Mouse (Mus musculus) heart, adult 2 months (tissue): Measurements from ENCODE around the gene Arhgef28.

Source experiments
- CTCF ChIP-seq: fragments of 200-600 bp; IDR thresholded peaks from 2 replicates; pipeline ENCODE4 v1.8.1; 2022; ENCODE audit warnings: antibody characterized with exemption, mild to moderate bottlenecking, moderate library complexity
- EP300 ChIP-seq: fragments of 200-500 bp; IDR thresholded peaks from 2 replicates; pipeline ENCODE4 v1.6.1; 2011; ENCODE audit warnings: low read depth, low read length, control low read depth; ENCODE audit not compliant: insufficient read depth
- POLR2A ChIP-seq: fragments of 200-500 bp; IDR thresholded peaks from 2 replicates; pipeline ENCODE4 v1.6.1; 2011; ENCODE audit warnings: mild to moderate bottlenecking, low read depth, low read length, control low read depth; ENCODE audit not compliant: insufficient read depth

GRCm38 (mm10) chr13:98164878-98165277 lies 41.4 kb downstream of the Arhgef28 start:
- TF ChIP-seq CTCF (no peak), POLR2A (no peak), EP300 (no peak)
